Comparison of ENCODE assay signal across 9 mouse cellular contexts in genomic region chr8:47241421-47242078, GRCm38 (mm10).
A peak's percentile ranks its signal among the peaks of the same experiment; 100 is the strongest.
DNase-seq lines count a peak whose midpoint lies in the region; ATAC-seq and TF ChIP-seq lines count a peak whose summit lies in the region.
"Had no signal": no experiment of that assay in that cellular context is flagged by ENCODE, and none has a peak within 500 bp of the region (broad histone marks: within the 10 kb centered on the region; RNA-seq: fewer than 3 reads in every experiment).

No protein-coding gene starts in this region.

- ATAC-seq in heart, embryonic 15.5 days (replicated peaks; ENCODE audit: insufficient number of reproducible peaks, insufficient read depth, low FRiP score, low read depth) = no peak
- ATAC-seq in hindbrain, embryonic 12.5 days (ENCODE audit: low FRiP score) = no peak
- ATAC-seq in midbrain, embryonic 15.5 days (replicated peaks) = 0 out of 2 replicates have a peak, but pooled peaks have one; percentile 18
- no peak for ATAC-seq in liver, postnatal 0 days

- peaks cover 21% of the 10 kb centered on the region for H3K4me1 ChIP-seq in heart, embryonic 15.5 days (replicated peaks)
- peaks cover 54% of the 10 kb centered on the region for H3K4me1 ChIP-seq in embryonic facial prominence, embryonic 10.5 days
- H3K4me1 ChIP-seq in hindbrain, embryonic 12.5 days = peaks cover 54% of the 10 kb centered on the region
- peaks cover 71% of the 10 kb centered on the region for H3K4me1 ChIP-seq in midbrain, embryonic 15.5 days
- H3K4me1 ChIP-seq in liver, postnatal 0 days (ENCODE audit: insufficient read depth) = peaks cover 5% of the 10 kb centered on the region; the same call in 1 of the 2 replicates

- no peak for TF ChIP-seq EP300 in liver, postnatal 0 days (IDR thresholded peaks at IDR 0.05; ENCODE audit: low read depth)

- H3K36me3 ChIP-seq in heart, embryonic 15.5 days = no peaks in the 10 kb centered on the region
- H3K36me3 ChIP-seq in embryonic facial prominence, embryonic 10.5 days (replicated peaks) = no peaks in the 10 kb centered on the region
- H3K36me3 ChIP-seq in hindbrain, embryonic 12.5 days = no peaks in the 10 kb centered on the region
- no peaks in the 10 kb centered on the region for H3K36me3 ChIP-seq in midbrain, embryonic 15.5 days (replicated peaks)
- no peaks in the 10 kb centered on the region for H3K36me3 ChIP-seq in liver, postnatal 0 days (replicated peaks; ENCODE audit: insufficient read depth, low read length)

- H3K9ac ChIP-seq in heart, embryonic 15.5 days = no peak overlapping the region
- H3K9ac ChIP-seq in hindbrain, embryonic 12.5 days = peak overlapping the region; percentile 43
- H3K9ac ChIP-seq in midbrain, embryonic 15.5 days = peak overlapping the region; percentile 30
- H3K9ac ChIP-seq in liver, postnatal 0 days (replicated peaks) = no peak overlapping the region

- H3K27ac ChIP-seq in heart, embryonic 15.5 days = no peak overlapping the region
- H3K27ac ChIP-seq in embryonic facial prominence, embryonic 10.5 days (replicated peaks) = peak overlapping the region; percentile 78
- H3K27ac ChIP-seq in hindbrain, embryonic 12.5 days = peak overlapping the region; percentile 74
- peak overlapping the region; percentile 87 for H3K27ac ChIP-seq in midbrain, embryonic 15.5 days
- H3K27ac ChIP-seq in liver, postnatal 0 days (ENCODE audit: low read depth) = no peak overlapping the region

- H3K9me3 ChIP-seq in heart, embryonic 15.5 days (replicated peaks) = no peaks in the 10 kb centered on the region
- H3K9me3 ChIP-seq in embryonic facial prominence, embryonic 10.5 days = no peaks in the 10 kb centered on the region
- no peaks in the 10 kb centered on the region for H3K9me3 ChIP-seq in hindbrain, embryonic 12.5 days (replicated peaks)
- H3K9me3 ChIP-seq in midbrain, embryonic 15.5 days = no peaks in the 10 kb centered on the region
- H3K9me3 ChIP-seq in liver, postnatal 0 days (ENCODE audit: low read length) = no peaks in the 10 kb centered on the region

- no peaks in the 10 kb centered on the region for H3K27me3 ChIP-seq in heart, embryonic 15.5 days
- H3K27me3 ChIP-seq in embryonic facial prominence, embryonic 10.5 days (replicated peaks; ENCODE audit: low read depth, poor library complexity, severe bottlenecking) = no peaks in the 10 kb centered on the region
- no peaks in the 10 kb centered on the region for H3K27me3 ChIP-seq in hindbrain, embryonic 12.5 days
- H3K27me3 ChIP-seq in midbrain, embryonic 15.5 days (replicated peaks) = no peaks in the 10 kb centered on the region
- H3K27me3 ChIP-seq in liver, postnatal 0 days (ENCODE audit: insufficient read depth, low read length) = no peaks in the 10 kb centered on the region

- no peak for TF ChIP-seq CTCF in liver, postnatal 0 days (IDR thresholded peaks at IDR 0.05; ENCODE audit: low read depth)

- H3K4me2 ChIP-seq in heart, embryonic 15.5 days = peak overlapping the region; percentile 57; the same call in 1 of the 2 replicates
- H3K4me2 ChIP-seq in hindbrain, embryonic 12.5 days (replicated peaks) = peak overlapping the region; percentile 46
- H3K4me2 ChIP-seq in midbrain, embryonic 15.5 days = peak overlapping the region; percentile 54
- H3K4me2 ChIP-seq in liver, postnatal 0 days (ENCODE audit: low read depth, low read length) = no peak overlapping the region

- no peak for DNase-seq in heart, adult 8-10 months (ENCODE audit: low spot score)
- DNase-seq in embryonic facial prominence, embryonic 10.5 days (ENCODE audit: low spot score) = no peak
- no peak for DNase-seq in liver, postnatal 0 days
- no peak for DNase-seq in layer of hippocampus, adult 9-10 months (ENCODE audit: low spot score)
- no peak for DNase-seq in adrenal gland, adult 18-20 months (ENCODE audit: low spot score in 2 of 2)
- DNase-seq: thymus, postnatal 4 days had no signal

- 75% methylated on average over 13 of the region's 13 CpGs for WGBS in heart, embryonic 15.5 days
- WGBS in embryonic facial prominence, embryonic 10.5 days = 70% methylated on average over 13 of the region's 13 CpGs
- 35% methylated on average over 13 of the region's 13 CpGs for WGBS in hindbrain, embryonic 12.5 days
- 9% methylated on average over 13 of the region's 13 CpGs for WGBS in midbrain, embryonic 15.5 days
- 79% methylated on average over 13 of the region's 13 CpGs for WGBS in liver, postnatal 0 days (ENCODE audit: insufficient replicate concordance)

- no peak overlapping the region for H3K4me3 ChIP-seq in heart, embryonic 15.5 days
- peak overlapping the region; percentile 49 for H3K4me3 ChIP-seq in embryonic facial prominence, embryonic 10.5 days
- H3K4me3 ChIP-seq in hindbrain, embryonic 12.5 days = peak overlapping the region; percentile 26
- peak overlapping the region; percentile 43 for H3K4me3 ChIP-seq in midbrain, embryonic 15.5 days
- H3K4me3 ChIP-seq in liver, postnatal 0 days (ENCODE audit: low read depth, low read length) = no peak overlapping the region

Comparison
In these comparisons a context has a peak if more than half of its experiments do, and no peak if none do; other contexts are left out.
1. H3K27ac ChIP-seq: peak in embryonic facial prominence, embryonic 10.5 days (single experiment), hindbrain, embryonic 12.5 days (single experiment) and midbrain, embryonic 15.5 days (single experiment); none in heart, embryonic 15.5 days (single experiment) and liver, postnatal 0 days (single experiment).
2. H3K4me3 ChIP-seq: peak in embryonic facial prominence, embryonic 10.5 days (single experiment), hindbrain, embryonic 12.5 days (single experiment) and midbrain, embryonic 15.5 days (single experiment); none in heart, embryonic 15.5 days (single experiment) and liver, postnatal 0 days (single experiment).
3. H3K9ac ChIP-seq: peak in hindbrain, embryonic 12.5 days (single experiment) and midbrain, embryonic 15.5 days (single experiment); none in heart, embryonic 15.5 days (single experiment) and liver, postnatal 0 days (single experiment).